Mouse (Mus musculus): Measurements from ENCODE around the gene Snupn.

- TF ChIP-seq CTCF (IDR thresholded peaks at IDR 0.05; ENCODE audit: borderline replicate concordance, insufficient read depth, low read depth, low read length) (no peak), POLR2A (IDR thresholded peaks at IDR 0.05; ENCODE audit: borderline replicate concordance, insufficient read depth, low read length) (no peak)
Measured at GRCm38 (mm10) chr9:57012895-57013294, 62.2 kb downstream of the Snupn start.

All from cerebellum, adult 2 months (tissue).